Mouse (Mus musculus): ENCODE measurements around the gene Cdk5. TPM values are rescaled to one million over a fixed set of nuclear protein-coding genes. Genes with fewer than 3 reads are reported as not detected.
A peak's percentile ranks its signal among the peaks of the same experiment; 100 is the strongest.

Gene Cdk5
- polyA plus RNA-seq, 1 experiment from 2014 or later = 32.0 TPM

DNA sequence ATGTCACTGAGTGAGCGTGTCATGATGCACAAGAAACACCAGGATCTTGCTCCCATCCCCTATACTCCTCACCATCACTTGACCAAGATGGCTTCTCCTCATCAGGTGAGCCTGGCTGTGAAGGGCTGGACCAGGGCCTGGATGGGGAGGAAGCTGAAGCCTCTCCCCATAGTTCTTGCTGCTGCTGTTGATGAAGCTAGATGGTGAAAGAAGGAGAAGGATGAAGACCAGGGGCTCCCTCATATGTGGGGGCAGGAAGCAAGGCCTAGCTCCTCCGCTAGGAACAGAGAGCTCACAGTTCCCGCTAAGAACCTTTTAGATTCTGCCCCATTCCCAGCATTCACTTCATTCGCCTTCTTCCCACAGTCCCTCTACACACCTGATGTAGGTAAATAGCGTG, 38.0 kb downstream of the Cdk5 start:
- no peaks in the 10 kb centered on the region for H3K36me3 ChIP-seq

GRCm38 (mm10) chr5:24384407-24384806, 38.9 kb downstream of the Cdk5 start:
- H3K27me3 ChIP-seq (replicated peaks) = peaks cover 18% of the 10 kb centered on the region
- peaks cover 64% of the 10 kb centered on the region for H3K4me1 ChIP-seq (replicated peaks)
- H3K4me2 ChIP-seq = no peak overlapping the region
- no peaks in the 10 kb centered on the region for H3K9me3 ChIP-seq (replicated peaks)
- no peaks in the 10 kb centered on the region for H3K36me3 ChIP-seq
- no peak overlapping the region for H3K9ac ChIP-seq
- peak; percentile 52 for ATAC-seq (ENCODE audit: insufficient number of reproducible peaks, low FRiP score)
- WGBS = 43% methylated on average over 6 of the region's 6 CpGs
- H3K4me3 ChIP-seq = no peak overlapping the region
- peak overlapping the region; percentile 65; the same call in 1 of the 2 replicates for H3K27ac ChIP-seq (ENCODE audit: poor library complexity, severe bottlenecking)

More for the DNA sequence above, 38.0 kb downstream of the Cdk5 start:
- Histone ChIP-seq H3K27me3 (replicated peaks) (peaks cover 18% of the 10 kb centered on the region), H3K9ac (0 out of 2 replicates have a peak overlapping the region, but pooled peaks have one; percentile 18), H3K4me1 (replicated peaks) (peaks cover 63% of the 10 kb centered on the region), H3K4me2 (no peak overlapping the region), H3K27ac (ENCODE audit: poor library complexity, severe bottlenecking) (peak overlapping the region; percentile 45; the same call in 1 of the 2 replicates), H3K9me3 (replicated peaks) (no peaks in the 10 kb centered on the region), H3K4me3 (no peak overlapping the region)
- WGBS = 81% methylated on average over 5 of the region's 5 CpGs
- no peak for ATAC-seq (ENCODE audit: insufficient number of reproducible peaks, low FRiP score)

DNA sequence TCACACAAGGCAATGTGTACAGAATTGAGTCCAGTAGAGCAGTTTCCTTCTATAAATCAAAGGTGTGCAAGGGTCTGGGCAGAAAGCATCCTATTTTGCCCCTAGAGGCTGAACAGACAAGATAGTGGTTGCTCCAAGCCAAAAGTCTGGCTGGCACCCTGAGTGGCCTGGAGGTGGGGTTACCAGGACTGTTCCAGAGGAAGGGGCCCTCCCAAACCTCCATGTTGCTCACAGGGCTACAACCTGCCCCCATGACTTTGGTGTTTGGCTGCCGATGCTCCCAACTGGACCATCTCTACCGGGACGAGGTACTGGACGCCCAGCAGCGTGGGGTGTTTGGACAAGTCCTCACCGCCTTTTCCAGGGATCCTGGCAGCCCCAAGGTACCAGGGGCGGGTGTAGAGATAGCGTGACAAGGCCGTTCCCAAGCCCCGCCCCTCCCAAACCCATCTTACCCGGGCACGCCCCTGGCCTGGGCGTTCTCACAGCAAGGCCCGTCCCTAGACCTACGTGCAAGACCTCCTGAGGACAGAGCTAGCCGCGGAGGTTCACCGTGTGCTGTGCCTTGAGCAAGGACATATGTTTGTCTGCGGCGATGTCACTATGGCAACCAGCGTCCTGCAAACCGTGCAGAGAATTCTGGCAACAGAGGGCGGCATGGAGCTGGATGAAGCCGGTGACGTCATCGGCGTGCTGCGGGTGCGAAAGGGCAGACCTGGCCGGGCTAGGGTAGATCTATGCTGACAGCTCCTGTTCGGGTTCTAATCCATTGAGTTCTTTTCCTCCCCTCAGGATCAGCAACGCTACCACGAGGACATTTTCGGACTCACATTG, 40.1 kb downstream of the Cdk5 start:
- ATAC-seq (ENCODE audit: insufficient number of reproducible peaks, low FRiP score) = peak; percentile 82
- Histone ChIP-seq H3K4me1 (replicated peaks) (peaks cover 64% of the 10 kb centered on the region), H3K4me3 (peak overlapping the region; percentile 43), H3K9me3 (replicated peaks) (no peaks in the 10 kb centered on the region), H3K9ac (peak overlapping the region; percentile 57), H3K36me3 (no peaks in the 10 kb centered on the region), H3K4me2 (peak overlapping the region; percentile 66), H3K27me3 (replicated peaks) (peaks cover 18% of the 10 kb centered on the region), H3K27ac (ENCODE audit: poor library complexity, severe bottlenecking) (peak overlapping the region; percentile 65)
- under 1% methylated on average over 34 of the region's 34 CpGs for WGBS

DNA sequence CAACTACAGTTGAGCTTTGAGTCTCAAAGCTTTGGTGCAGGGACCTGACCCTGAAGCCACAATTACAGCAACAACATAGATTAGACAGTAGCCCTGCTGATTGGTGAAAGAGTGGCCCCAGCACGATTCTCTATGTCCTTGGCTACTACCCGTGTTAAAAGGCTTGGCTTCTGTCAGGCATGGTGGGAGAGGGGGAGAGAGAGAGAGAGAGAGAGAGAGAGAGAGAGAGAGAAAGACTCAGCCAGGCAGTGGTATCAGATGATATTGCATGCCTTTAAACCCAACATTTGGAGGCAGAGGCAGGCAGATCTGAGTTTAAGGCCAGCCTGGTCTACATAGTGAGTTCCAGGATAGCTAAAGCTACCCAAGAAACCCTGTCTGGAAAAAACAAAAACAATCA, 41.3 kb downstream of the Cdk5 start:
- no peak for ATAC-seq (ENCODE audit: insufficient number of reproducible peaks, low FRiP score)
- Histone ChIP-seq H3K36me3 (no peaks in the 10 kb centered on the region), H3K9me3 (replicated peaks) (no peaks in the 10 kb centered on the region), H3K9ac (no peak overlapping the region), H3K4me2 (no peak overlapping the region), H3K27ac (ENCODE audit: poor library complexity, severe bottlenecking) (no peak overlapping the region), H3K27me3 (replicated peaks) (peaks cover 16% of the 10 kb centered on the region), H3K4me1 (replicated peaks) (peaks cover 56% of the 10 kb centered on the region), H3K4me3 (no peak overlapping the region)
- 55% methylated on average over 2 of the region's 2 CpGs for WGBS

GRCm38 (mm10) chr5:24381486-24381885, 41.8 kb downstream of the Cdk5 start:
- H3K4me2 ChIP-seq = no peak overlapping the region
- peaks cover 11% of the 10 kb centered on the region for H3K27me3 ChIP-seq (replicated peaks)
- H3K4me3 ChIP-seq = no peak overlapping the region
- H3K4me1 ChIP-seq (replicated peaks) = peaks cover 54% of the 10 kb centered on the region
- 63% methylated on average over 6 of the region's 6 CpGs for WGBS
- no peaks in the 10 kb centered on the region for H3K36me3 ChIP-seq
- ATAC-seq (ENCODE audit: insufficient number of reproducible peaks, low FRiP score) = no peak
- no peak overlapping the region for H3K27ac ChIP-seq (ENCODE audit: poor library complexity, severe bottlenecking)
- H3K9me3 ChIP-seq (replicated peaks) = no peaks in the 10 kb centered on the region
- no peak overlapping the region for H3K9ac ChIP-seq

DNA sequence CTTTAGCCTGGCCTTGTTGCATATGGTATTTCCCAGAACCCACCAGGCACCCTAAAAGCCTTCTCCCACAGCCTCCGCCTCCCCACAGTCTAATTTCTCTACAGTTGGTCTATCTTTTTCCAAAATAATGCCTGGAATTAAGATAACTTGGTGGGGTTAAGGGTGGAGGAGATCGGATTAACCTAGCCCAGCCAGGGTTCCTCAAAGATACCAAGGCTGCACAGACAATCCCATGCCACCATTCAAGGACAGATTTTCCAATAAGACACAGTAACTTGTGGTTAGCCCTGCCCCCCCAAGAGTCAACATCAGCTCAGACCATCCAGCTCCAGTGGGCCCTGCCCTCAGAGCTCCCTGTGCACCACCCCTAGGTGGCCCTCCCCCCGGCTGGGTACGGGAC, 42.8 kb downstream of the Cdk5 start:
- ATAC-seq (ENCODE audit: insufficient number of reproducible peaks, low FRiP score) = no peak
- H3K27ac ChIP-seq (ENCODE audit: poor library complexity, severe bottlenecking) = no peak overlapping the region
- H3K4me1 ChIP-seq (replicated peaks) = peaks cover 53% of the 10 kb centered on the region

GRCm38 (mm10) chr5:24379501-24379900, 43.8 kb downstream of the Cdk5 start:
- no peaks in the 10 kb centered on the region for H3K27me3 ChIP-seq (replicated peaks)
- H3K4me2 ChIP-seq = no peak overlapping the region
- no peak overlapping the region for H3K27ac ChIP-seq (ENCODE audit: poor library complexity, severe bottlenecking)
- WGBS = 47% methylated on average over 4 of the region's 4 CpGs
- no peaks in the 10 kb centered on the region for H3K36me3 ChIP-seq
- H3K4me1 ChIP-seq (replicated peaks) = peaks cover 50% of the 10 kb centered on the region
- no peak for ATAC-seq (ENCODE audit: insufficient number of reproducible peaks, low FRiP score)
- no peak overlapping the region for H3K4me3 ChIP-seq
- no peak overlapping the region for H3K9ac ChIP-seq
- no peaks in the 10 kb centered on the region for H3K9me3 ChIP-seq (replicated peaks)

More for the DNA sequence above, 42.8 kb downstream of the Cdk5 start:
- Histone ChIP-seq H3K36me3 (no peaks in the 10 kb centered on the region), H3K27me3 (replicated peaks) (0 out of 2 replicates have a peak, but pooled peaks cover 3% of the 10 kb centered on the region), H3K9me3 (replicated peaks) (no peaks in the 10 kb centered on the region), H3K9ac (no peak overlapping the region), H3K4me2 (no peak overlapping the region), H3K4me3 (no peak overlapping the region)
- 85% methylated on average over 4 of the region's 4 CpGs for WGBS

DNA sequence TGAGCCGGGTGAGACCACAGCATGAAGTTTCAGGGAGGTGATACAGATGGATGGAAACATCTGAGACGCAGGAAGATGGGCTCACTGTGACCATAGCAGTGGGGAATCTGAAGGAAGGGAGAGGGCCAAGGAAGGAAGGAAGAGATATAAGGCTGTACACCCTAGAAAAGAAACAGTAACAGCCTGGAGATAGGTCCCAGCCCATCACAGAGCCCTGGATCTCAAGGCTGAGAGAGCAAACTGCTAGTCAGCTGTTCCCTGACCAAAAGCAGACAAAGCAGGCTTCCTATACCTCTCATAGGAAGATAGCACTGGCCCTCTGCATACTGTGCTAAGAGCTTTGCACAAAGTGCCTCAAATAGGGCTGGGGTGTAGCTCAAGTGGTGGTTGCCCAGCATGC, 44.6 kb downstream of the Cdk5 start:
- Histone ChIP-seq H3K4me2 (no peak overlapping the region), H3K36me3 (no peaks in the 10 kb centered on the region), H3K4me3 (no peak overlapping the region), H3K27me3 (replicated peaks) (no peaks in the 10 kb centered on the region), H3K27ac (ENCODE audit: poor library complexity, severe bottlenecking) (no peak overlapping the region), H3K4me1 (replicated peaks) (peaks cover 50% of the 10 kb centered on the region), H3K9ac (no peak overlapping the region), H3K9me3 (replicated peaks) (no peaks in the 10 kb centered on the region)
- ATAC-seq (ENCODE audit: insufficient number of reproducible peaks, low FRiP score) = no peak
- WGBS = 62% methylated on average over 2 of the region's 2 CpGs

DNA sequence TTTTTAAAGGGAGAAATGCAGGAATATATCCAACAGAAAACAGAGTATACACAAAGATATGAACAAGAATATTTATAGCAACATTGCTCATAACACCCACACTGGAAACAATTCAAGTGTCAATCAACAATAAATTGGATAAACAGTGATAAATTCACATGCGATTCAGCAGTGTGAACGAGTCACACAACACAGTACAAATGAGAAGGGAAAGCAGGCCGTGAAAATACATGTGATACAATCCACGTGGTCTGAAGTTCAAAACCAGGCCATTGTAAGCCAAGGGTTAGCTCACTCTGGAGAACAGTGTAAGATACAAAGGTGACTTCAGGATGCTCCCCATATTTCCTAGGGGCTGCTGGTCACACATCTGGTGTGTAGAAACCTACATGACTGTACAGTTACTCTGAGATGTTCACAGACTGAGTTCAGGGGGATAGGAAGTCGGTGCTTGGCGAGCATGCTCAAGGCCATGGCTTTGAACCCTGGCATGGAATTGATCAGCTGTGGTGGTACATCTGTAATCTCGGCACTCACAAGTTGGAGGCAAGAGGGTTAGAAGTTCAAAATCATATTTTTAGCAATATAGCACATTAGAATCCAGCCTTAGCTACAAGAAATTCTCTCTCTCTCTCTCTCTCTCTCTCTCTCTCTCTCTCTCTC, 48.5 kb downstream of the Cdk5 start:
- 64% methylated on average over 7 of the region's 7 CpGs for WGBS
- no peak overlapping the region for H3K4me3 ChIP-seq
- peaks cover 37% of the 10 kb centered on the region for H3K4me1 ChIP-seq (replicated peaks)
- H3K36me3 ChIP-seq = no peaks in the 10 kb centered on the region
- H3K27ac ChIP-seq (ENCODE audit: poor library complexity, severe bottlenecking) = no peak overlapping the region
- H3K4me2 ChIP-seq = no peak overlapping the region
- H3K9me3 ChIP-seq (replicated peaks) = no peaks in the 10 kb centered on the region
- no peaks in the 10 kb centered on the region for H3K27me3 ChIP-seq (replicated peaks)
- ATAC-seq (ENCODE audit: insufficient number of reproducible peaks, low FRiP score) = no peak
- H3K9ac ChIP-seq = no peak overlapping the region

DNA sequence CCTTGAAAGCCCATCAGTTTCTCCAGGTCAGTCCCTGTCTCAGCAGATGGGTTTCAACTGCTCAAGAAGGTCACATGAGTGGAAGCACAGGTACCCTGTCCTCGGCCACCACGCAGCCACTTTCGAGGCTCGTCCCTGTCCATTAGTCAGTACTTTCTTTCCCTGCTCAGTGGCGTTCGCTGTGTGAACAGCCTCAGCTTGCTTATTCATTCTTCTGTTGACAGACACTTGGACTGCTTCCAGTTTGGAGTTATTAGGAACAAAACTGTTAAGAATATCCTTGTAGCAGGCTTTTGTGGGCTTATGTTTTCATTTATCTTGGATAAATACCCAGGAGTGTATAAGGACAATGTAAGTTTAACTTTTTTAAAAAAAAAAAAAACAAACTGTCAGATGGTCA, 49.1 kb downstream of the Cdk5 start:
- H3K4me1 ChIP-seq (replicated peaks) = peaks cover 31% of the 10 kb centered on the region
- WGBS = 17% methylated on average over 6 of the region's 6 CpGs
- no peaks in the 10 kb centered on the region for H3K9me3 ChIP-seq (replicated peaks)
- no peak for ATAC-seq (ENCODE audit: insufficient number of reproducible peaks, low FRiP score)
- H3K4me3 ChIP-seq = no peak overlapping the region
- H3K4me2 ChIP-seq = 0 out of 2 replicates have a peak overlapping the region, but pooled peaks have one; percentile 22
- H3K27ac ChIP-seq (ENCODE audit: poor library complexity, severe bottlenecking) = no peak overlapping the region
- no peaks in the 10 kb centered on the region for H3K27me3 ChIP-seq (replicated peaks)
- no peak overlapping the region for H3K9ac ChIP-seq
- no peaks in the 10 kb centered on the region for H3K36me3 ChIP-seq

- no peak overlapping the region for H3K4me3 ChIP-seq
- no peaks in the 10 kb centered on the region for H3K9me3 ChIP-seq (replicated peaks)
- H3K27ac ChIP-seq (ENCODE audit: poor library complexity, severe bottlenecking) = no peak overlapping the region
- no peak for ATAC-seq (ENCODE audit: insufficient number of reproducible peaks, low FRiP score)
- no peak overlapping the region for H3K9ac ChIP-seq
- 0 out of 2 replicates have a peak overlapping the region, but pooled peaks have one; percentile 22 for H3K4me2 ChIP-seq
- 77% methylated on average over 5 of the region's 5 CpGs for WGBS
- H3K36me3 ChIP-seq = no peaks in the 10 kb centered on the region; the same call in 1 of the 2 replicates
- H3K4me1 ChIP-seq (replicated peaks) = peaks cover 27% of the 10 kb centered on the region
- H3K27me3 ChIP-seq (replicated peaks) = no peaks in the 10 kb centered on the region
Measured at GRCm38 (mm10) chr5:24373807-24374206, 49.5 kb downstream of the Cdk5 start.
